Mouse (Mus musculus) forebrain, embryonic 14.5 days (tissue): ENCODE measurements at regions not wholly inside any gene's neighbourhood (a gene's known extent, or its start where the extent isn't known, plus 50 kb on each side); places are given as distances from the start of the nearest gene placed in this dataset.
"Not testable (repeated sequence)": the region's sequence is repeated elsewhere in the genome, so short reads cannot be mapped to it uniquely, and the experiment has no call there.

ENCODE experiments used
- ATAC-seq: fragments of 200-750 bp; cut with Nextera tagmentation; 2 replicates; pipeline ENCODE4 v1.8.0; 2017; ENCODE audit warnings: mild to moderate bottlenecking, moderate library complexity
- DNase-seq: peaks from one replicate; pipeline ENCODE4 v3.0.0-alpha.2; 2015; ENCODE audit warnings: low spot score
- H3K27ac ChIP-seq: fragments of 300-500 bp; sonication (generic); 2 replicates; pipeline ENCODE4 v1.5.1; 2014; ENCODE audit warnings: low read depth, mild to moderate bottlenecking, control low read depth, low read length, moderate library complexity
- H3K27me3 ChIP-seq: fragments of 300-500 bp; sonication (generic); replicated peaks from 2 replicates; pipeline ENCODE4 v1.6.1; 2014; ENCODE audit warnings: low read length, control low read depth, mixed read lengths; ENCODE audit not compliant: control insufficient read depth, insufficient read depth
- H3K36me3 ChIP-seq: fragments of 300-500 bp; sonication (generic); 2 replicates; pipeline ENCODE4 v1.6.1; 2014; ENCODE audit warnings: low read length, control low read depth; ENCODE audit not compliant: control insufficient read depth, insufficient read depth
- H3K4me1 ChIP-seq: fragments of 300-500 bp; sonication (generic); 2 replicates; pipeline ENCODE4 v1.6.1; 2014; ENCODE audit warnings: antibody characterized with exemption, low read length, control low read depth; ENCODE audit not compliant: control insufficient read depth, insufficient read depth
- H3K4me2 ChIP-seq: fragments of 300-500 bp; sonication (generic); 2 replicates; pipeline ENCODE4 v1.6.1; 2014; ENCODE audit warnings: mild to moderate bottlenecking, control low read depth, low read length
- H3K4me3 ChIP-seq: fragments of 300-500 bp; sonication (generic); 2 replicates; pipeline ENCODE4 v1.5.1; 2014; ENCODE audit warnings: low read depth, low read length, control low read depth
- H3K9ac ChIP-seq: fragments of 300-500 bp; sonication (generic); 2 replicates; pipeline ENCODE4 v1.6.1; 2014; ENCODE audit warnings: mild to moderate bottlenecking, low read length, control low read depth, moderate library complexity
- H3K9me3 ChIP-seq: fragments of 300-500 bp; sonication (generic); replicated peaks from 2 replicates; pipeline ENCODE4 v1.6.1; 2016; ENCODE audit warnings: low read length, control low read depth, mixed read lengths; ENCODE audit not compliant: control insufficient read depth
- WGBS: fragments of 180-500 bp; shearing (Covaris S2); extraction: QIAGEN DNeasy Blood & Tissue Kit; methylation state at CpG from one replicate; pipeline ENCODE4 v1.1.7; 2014; 5-methylcytosine and 5-hydroxymethylcytosine counted together

- Histone ChIP-seq H3K27me3 (no peaks in the 10 kb centered on the region), H3K9me3 (no peaks in the 10 kb centered on the region), H3K27ac (no peak overlapping the region), H3K4me1 (no peaks in the 10 kb centered on the region), H3K4me3 (no peak overlapping the region), H3K9ac (no peak overlapping the region), H3K4me2 (no peak overlapping the region), H3K36me3 (no peaks in the 10 kb centered on the region)
- DNase-seq = peak; percentile 83
- ATAC-seq = peak; percentile 48; the same call in 1 of the 2 replicates
- WGBS = 32% methylated on average over 2 of the region's 2 CpGs
These were observed 422.9 kb upstream of the Hs3st1 start for GRCm38 (mm10) chr5:40177982-40178748.

- no peaks in the 10 kb centered on the region for H3K4me1 ChIP-seq
- ATAC-seq (peak; percentile 93), DNase-seq (peak; percentile 64)
- no peak overlapping the region for H3K9ac ChIP-seq
- H3K9me3 ChIP-seq = no peaks in the 10 kb centered on the region
- H3K4me3 ChIP-seq = no peak overlapping the region
- 83% methylated on average over 3 of the region's 3 CpGs for WGBS
- no peak overlapping the region for H3K4me2 ChIP-seq
- no peaks in the 10 kb centered on the region for H3K36me3 ChIP-seq
- H3K27me3 ChIP-seq = no peaks in the 10 kb centered on the region
- no peak overlapping the region for H3K27ac ChIP-seq
These were observed 381.5 kb upstream of the Hs3st1 start for GRCm38 (mm10) chr5:40136740-40137285.

GRCm38 (mm10) chr5:40124337-40124736 is 369.1 kb upstream of the Hs3st1 start:
- peak; percentile 16 for DNase-seq

GRCm38 (mm10) chr5:40116849-40117248 is 361.6 kb upstream of the Hs3st1 start:
- DNase-seq (no peak), ATAC-seq (no peak)
- no peak overlapping the region for H3K4me3 ChIP-seq
- no peak overlapping the region for H3K9ac ChIP-seq
- no peaks in the 10 kb centered on the region for H3K36me3 ChIP-seq
- H3K9me3 ChIP-seq = no peaks in the 10 kb centered on the region
- no peaks in the 10 kb centered on the region for H3K4me1 ChIP-seq
- no peaks in the 10 kb centered on the region for H3K27me3 ChIP-seq
- no peak overlapping the region for H3K27ac ChIP-seq
- H3K4me2 ChIP-seq = no peak overlapping the region

More at GRCm38 (mm10) chr5:40124337-40124736, 369.1 kb upstream of the Hs3st1 start:
- Histone ChIP-seq H3K4me2 (no peak overlapping the region), H3K9me3 (no peaks in the 10 kb centered on the region), H3K4me3 (no peak overlapping the region), H3K27me3 (no peaks in the 10 kb centered on the region), H3K9ac (no peak overlapping the region), H3K27ac (no peak overlapping the region), H3K4me1 (no peaks in the 10 kb centered on the region), H3K36me3 (no peaks in the 10 kb centered on the region)
- WGBS = 59% methylated on average over 1 of the region's 1 CpGs
- no peak for ATAC-seq

GRCm38 (mm10) chr5:40089576-40089975 is 334.3 kb upstream of the Hs3st1 start:
- H3K27ac ChIP-seq, H3K27me3 ChIP-seq, H3K9ac ChIP-seq, H3K9me3 ChIP-seq, H3K4me1 ChIP-seq, H3K36me3 ChIP-seq, DNase-seq, H3K4me2 ChIP-seq, ATAC-seq, H3K4me3 ChIP-seq: not testable (repeated sequence)
- 89% methylated on average over 5 of the region's 5 CpGs for WGBS

GRCm38 (mm10) chr5:40045288-40045687 is 290.0 kb upstream of the Hs3st1 start:
- ATAC-seq = no peak

GRCm38 (mm10) chr5:40034452-40034851 is 279.2 kb upstream of the Hs3st1 start:
- no peaks in the 10 kb centered on the region for H3K4me1 ChIP-seq
- DNase-seq (no peak), ATAC-seq (no peak)
- WGBS = 83% methylated on average over 5 of the region's 5 CpGs
- H3K9me3 ChIP-seq = no peaks in the 10 kb centered on the region
- no peak overlapping the region for H3K27ac ChIP-seq
- H3K4me2 ChIP-seq = no peak overlapping the region
- H3K9ac ChIP-seq = no peak overlapping the region
- H3K27me3 ChIP-seq = no peaks in the 10 kb centered on the region
- H3K36me3 ChIP-seq = no peaks in the 10 kb centered on the region
- H3K4me3 ChIP-seq = no peak overlapping the region

More at GRCm38 (mm10) chr5:40045288-40045687, 290.0 kb upstream of the Hs3st1 start:
- Histone ChIP-seq H3K9me3 (no peaks in the 10 kb centered on the region), H3K4me3 (no peak overlapping the region), H3K27ac (no peak overlapping the region), H3K4me2 (no peak overlapping the region), H3K27me3 (no peaks in the 10 kb centered on the region), H3K36me3 (no peaks in the 10 kb centered on the region), H3K9ac (no peak overlapping the region), H3K4me1 (no peaks in the 10 kb centered on the region)
- WGBS = 86% methylated on average over 5 of the region's 5 CpGs
- no peak for DNase-seq

GRCm38 (mm10) chr5:40033686-40034085 is 278.4 kb upstream of the Hs3st1 start:
- Histone ChIP-seq H3K27me3 (no peaks in the 10 kb centered on the region), H3K4me2 (no peak overlapping the region), H3K9me3 (no peaks in the 10 kb centered on the region), H3K4me3 (no peak overlapping the region), H3K27ac (no peak overlapping the region), H3K4me1 (no peaks in the 10 kb centered on the region), H3K9ac (no peak overlapping the region), H3K36me3 (no peaks in the 10 kb centered on the region)
- no peak for ATAC-seq
- no peak for DNase-seq
- 86% methylated on average over 2 of the region's 2 CpGs for WGBS

GRCm38 (mm10) chr5:40030261-40030660 is 275.0 kb upstream of the Hs3st1 start:
- no peak overlapping the region for H3K4me2 ChIP-seq
- ATAC-seq (no peak), DNase-seq (no peak)
- no peak overlapping the region for H3K27ac ChIP-seq
- WGBS = 82% methylated on average over 6 of the region's 6 CpGs
- H3K36me3 ChIP-seq = no peaks in the 10 kb centered on the region
- no peaks in the 10 kb centered on the region for H3K9me3 ChIP-seq
- H3K4me3 ChIP-seq = no peak overlapping the region
- H3K4me1 ChIP-seq = no peaks in the 10 kb centered on the region
- no peak overlapping the region for H3K9ac ChIP-seq
- H3K27me3 ChIP-seq = no peaks in the 10 kb centered on the region
